Mouse (Mus musculus): ENCODE results near the gene Ints1. TPM values are rescaled to one million over a fixed set of nuclear protein-coding genes. Genes with fewer than 3 reads are reported as not detected.

The Ints1 gene
- polyA plus RNA-seq, 1 experiment from 2014 or later: 7.9 TPM

DNA sequence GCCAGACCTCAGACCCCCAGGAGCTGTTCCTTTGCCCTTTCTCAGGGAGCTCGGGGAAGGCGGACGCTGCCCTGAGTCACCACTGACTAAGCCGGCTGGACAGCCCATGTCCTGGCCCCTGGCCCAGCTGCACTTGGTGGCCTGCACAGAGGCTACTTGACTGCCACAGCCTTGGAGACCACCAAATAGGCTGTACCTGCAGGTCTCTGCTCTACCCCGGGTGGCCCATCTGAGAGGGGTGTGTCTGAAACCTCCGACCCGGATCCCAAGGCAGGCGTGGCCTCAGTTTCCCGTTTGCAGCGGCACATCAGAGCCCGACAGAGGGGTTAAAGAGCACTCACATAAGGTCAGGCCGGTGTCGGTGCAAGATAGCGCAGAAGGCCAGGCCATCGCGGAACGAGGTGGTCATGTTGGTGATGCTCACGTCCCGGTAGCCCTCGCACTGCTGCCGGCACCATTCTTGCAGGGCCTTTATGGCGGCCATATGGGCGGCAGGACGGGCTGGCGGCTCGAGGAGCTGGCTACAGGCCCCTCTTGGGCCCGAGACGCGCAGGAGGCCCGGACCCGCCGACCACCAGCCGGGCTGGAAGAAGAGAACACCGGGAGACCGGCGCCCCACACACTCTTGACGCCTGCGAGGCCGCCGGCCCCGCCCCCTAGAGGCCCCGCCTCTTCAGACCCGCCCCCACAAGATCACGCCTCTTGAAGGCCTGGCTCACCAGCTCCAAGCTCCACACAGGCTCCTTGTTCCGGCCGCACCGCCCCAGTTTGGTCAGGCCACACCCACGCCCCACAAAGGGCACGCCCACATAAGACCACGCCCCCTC, 39.6 kb downstream of the Ints1 start, which contains the start of gene Micall2:
Gene Micall2, minus strand, starts transcription at position 660 of the 827 bp plus-strand sequence.
- H3K9ac ChIP-seq (ENCODE audit: low read length): peak within 1 kb of the TSS; percentile 70
- DNase-seq (ENCODE audit: low spot score) (peak; percentile 99), ATAC-seq (ENCODE audit: low FRiP score, low TSS enrichment) (peak; percentile 88)
- no peaks in the 10 kb centered on the region for H3K36me3 ChIP-seq (ENCODE audit: control insufficient read depth, insufficient read depth, low read length)
- no peaks in the 10 kb centered on the region for H3K9me3 ChIP-seq (ENCODE audit: control insufficient read depth, low read length)
- peak within 1 kb of the TSS; percentile 93 for H3K27ac ChIP-seq (replicated peaks)
- H3K4me2 ChIP-seq (replicated peaks; ENCODE audit: low read depth): peak within 1 kb of the TSS; percentile 99
- TF ChIP-seq CTCF (IDR thresholded peaks at IDR 0.05; ENCODE audit: low read depth) (peak; percentile 4; the same call in 1 of the 2 replicates), EP300 (optimal IDR thresholded peaks at IDR 0.05) (no peak)
- peak within 1 kb of the TSS; percentile 61 for H3K4me3 ChIP-seq (ENCODE audit: low read depth, low read length)
- 2% methylated on average over 50 of the region's 50 CpGs for WGBS
- no peaks in the 10 kb centered on the region for H3K27me3 ChIP-seq (ENCODE audit: control insufficient read depth, insufficient read depth, low read length)
- peaks cover 10% of the 10 kb centered on the region for H3K4me1 ChIP-seq (replicated peaks; ENCODE audit: control insufficient read depth, insufficient read depth)

DNA sequence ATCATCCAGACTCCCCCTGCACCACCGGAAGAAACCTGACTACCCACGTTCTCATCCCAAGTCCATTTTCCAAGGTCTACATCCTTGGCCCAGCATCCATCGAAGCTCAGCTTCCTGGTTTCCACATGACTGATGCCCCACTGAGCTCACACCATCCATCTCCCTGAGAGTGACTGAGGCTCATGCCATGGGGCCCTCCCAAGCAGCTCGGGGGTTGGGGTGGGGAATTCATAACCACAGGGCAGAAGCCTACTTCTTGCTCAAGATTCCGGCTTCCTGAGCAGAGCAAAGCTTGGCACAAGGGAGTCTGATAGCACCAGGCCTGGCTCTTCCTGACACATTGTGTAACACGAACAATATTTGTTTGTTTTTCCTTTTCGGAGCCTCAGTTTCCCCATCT, 40.7 kb downstream of the Ints1 start:
- TF ChIP-seq CTCF (IDR thresholded peaks at IDR 0.05; ENCODE audit: low read depth) (no peak), EP300 (optimal IDR thresholded peaks at IDR 0.05) (no peak)
- Histone ChIP-seq H3K9ac (ENCODE audit: low read length) (peak overlapping the region; percentile 70; the same call in 1 of the 2 replicates), H3K27ac (replicated peaks) (peak overlapping the region; percentile 67)

GRCm38 (mm10) chr5:139734016-139734415, 41.5 kb downstream of the Ints1 start:
- TF ChIP-seq CTCF (IDR thresholded peaks at IDR 0.05; ENCODE audit: low read depth) (no peak), EP300 (optimal IDR thresholded peaks at IDR 0.05) (no peak)
- ATAC-seq (ENCODE audit: low FRiP score, low TSS enrichment): no peak
- H3K9ac ChIP-seq (ENCODE audit: low read length): no peak overlapping the region; the same call in 1 of the 2 replicates
- peak overlapping the region; percentile 99 for H3K4me2 ChIP-seq (replicated peaks; ENCODE audit: low read depth)
- H3K27ac ChIP-seq (replicated peaks): peak overlapping the region; percentile 67
- peaks cover 12% of the 10 kb centered on the region for H3K4me1 ChIP-seq (replicated peaks; ENCODE audit: control insufficient read depth, insufficient read depth)
- DNase-seq (ENCODE audit: low spot score): no peak
- no peaks in the 10 kb centered on the region for H3K36me3 ChIP-seq (ENCODE audit: control insufficient read depth, insufficient read depth, low read length)
- 40% methylated on average over 3 of the region's 3 CpGs for WGBS
- H3K27me3 ChIP-seq (ENCODE audit: control insufficient read depth, insufficient read depth, low read length): no peaks in the 10 kb centered on the region
- H3K4me3 ChIP-seq (ENCODE audit: low read depth, low read length): no peak overlapping the region
- H3K9me3 ChIP-seq (ENCODE audit: control insufficient read depth, low read length): no peaks in the 10 kb centered on the region

More for the DNA sequence above, 40.7 kb downstream of the Ints1 start:
- Histone ChIP-seq H3K27me3 (ENCODE audit: control insufficient read depth, insufficient read depth, low read length) (no peaks in the 10 kb centered on the region), H3K9me3 (ENCODE audit: control insufficient read depth, low read length) (no peaks in the 10 kb centered on the region), H3K4me1 (replicated peaks; ENCODE audit: control insufficient read depth, insufficient read depth) (peaks cover 12% of the 10 kb centered on the region), H3K36me3 (ENCODE audit: control insufficient read depth, insufficient read depth, low read length) (no peaks in the 10 kb centered on the region), H3K4me3 (ENCODE audit: low read depth, low read length) (peak overlapping the region; percentile 61), H3K4me2 (replicated peaks; ENCODE audit: low read depth) (peak overlapping the region; percentile 99)
- DNase-seq (ENCODE audit: low spot score): no peak
- no peak for ATAC-seq (ENCODE audit: low FRiP score, low TSS enrichment)
- WGBS: 60% methylated on average over 7 of the region's 7 CpGs

DNA sequence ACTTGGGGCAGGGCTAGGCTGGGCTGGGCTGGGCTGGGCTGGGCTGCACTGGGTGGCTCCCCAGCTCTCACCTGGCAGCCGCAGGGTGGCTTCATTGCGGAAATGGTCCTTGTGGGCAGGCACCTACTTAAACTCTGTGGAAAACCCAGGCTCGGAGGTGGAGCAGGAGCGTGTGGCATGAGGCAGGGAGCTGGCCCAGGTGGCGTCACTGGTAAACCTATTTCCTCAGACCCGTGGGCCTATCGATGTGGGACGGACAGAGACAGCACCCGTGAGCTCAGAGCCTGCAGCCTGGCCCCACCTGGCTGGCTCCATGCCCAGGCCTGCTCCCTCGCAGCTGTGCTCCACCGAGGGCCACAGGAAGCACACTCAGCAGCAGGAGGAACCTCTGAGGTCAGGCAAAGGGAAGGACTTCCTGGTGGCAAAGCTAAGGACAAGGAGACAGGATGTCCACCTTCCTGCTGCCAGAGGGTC, 42.8 kb downstream of the Ints1 start:
- no peak overlapping the region for H3K9ac ChIP-seq (ENCODE audit: low read length)

DNA sequence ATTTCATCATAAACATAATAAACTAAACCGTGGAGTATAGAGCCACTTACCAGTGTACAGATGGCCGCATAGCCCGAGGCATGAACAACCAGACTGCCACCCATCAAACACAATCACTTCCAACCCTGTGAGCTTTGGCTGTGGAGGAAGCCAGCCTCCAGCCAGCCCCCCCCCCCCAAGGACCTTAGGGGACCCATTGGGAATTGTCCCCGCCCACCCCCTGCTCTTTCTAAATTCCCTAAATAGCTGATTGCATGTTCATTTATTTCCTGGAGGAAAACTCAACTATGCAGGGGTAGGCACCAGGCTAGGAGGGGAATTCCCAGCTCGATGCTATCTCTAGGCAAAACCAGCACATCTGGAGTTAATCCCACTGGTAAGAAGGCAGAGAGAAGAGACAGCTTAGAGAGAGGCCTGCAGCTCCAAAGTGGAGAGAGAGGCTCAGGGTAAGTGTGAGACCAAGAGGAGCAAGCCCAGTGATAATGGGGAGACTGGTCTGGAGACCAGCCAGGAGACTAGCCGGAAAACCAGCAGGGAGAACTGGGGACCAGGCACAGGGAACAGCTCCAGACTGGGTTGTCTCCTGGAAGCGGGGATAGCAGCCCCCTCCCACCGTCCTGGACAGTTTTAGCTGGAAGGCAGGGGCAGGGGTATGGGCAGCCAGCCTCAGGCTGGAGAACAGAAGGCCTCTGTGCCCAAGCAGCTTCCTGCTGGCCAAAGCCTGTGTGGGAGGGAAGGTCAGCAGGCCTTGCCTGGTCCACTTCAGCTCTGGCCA, 44.6 kb downstream of the Ints1 start:
- H3K36me3 ChIP-seq (ENCODE audit: control insufficient read depth, insufficient read depth, low read length): no peaks in the 10 kb centered on the region
- H3K4me1 ChIP-seq (replicated peaks; ENCODE audit: control insufficient read depth, insufficient read depth): peaks cover 9% of the 10 kb centered on the region
- no peaks in the 10 kb centered on the region for H3K9me3 ChIP-seq (ENCODE audit: control insufficient read depth, low read length)
- H3K27me3 ChIP-seq (ENCODE audit: control insufficient read depth, insufficient read depth, low read length): no peaks in the 10 kb centered on the region
- no peak overlapping the region for H3K4me3 ChIP-seq (ENCODE audit: low read depth, low read length)
- WGBS: 52% methylated on average over 8 of the region's 8 CpGs
- no peak for DNase-seq (ENCODE audit: low spot score)
- H3K9ac ChIP-seq (ENCODE audit: low read length): no peak overlapping the region
- ATAC-seq (ENCODE audit: low FRiP score, low TSS enrichment): no peak
- 0 out of 2 replicates have a peak overlapping the region, but pooled peaks have one; percentile 1 for H3K4me2 ChIP-seq (replicated peaks; ENCODE audit: low read depth)
- no peak for TF ChIP-seq EP300 (optimal IDR thresholded peaks at IDR 0.05)
- TF ChIP-seq CTCF (IDR thresholded peaks at IDR 0.05; ENCODE audit: low read depth): no peak
- H3K27ac ChIP-seq (replicated peaks): peak overlapping the region; percentile 67

More for the DNA sequence above, 42.8 kb downstream of the Ints1 start:
- peak overlapping the region; percentile 30 for H3K4me2 ChIP-seq (replicated peaks; ENCODE audit: low read depth)
- no peaks in the 10 kb centered on the region for H3K36me3 ChIP-seq (ENCODE audit: control insufficient read depth, insufficient read depth, low read length)
- H3K27me3 ChIP-seq (ENCODE audit: control insufficient read depth, insufficient read depth, low read length): no peaks in the 10 kb centered on the region
- H3K9me3 ChIP-seq (ENCODE audit: control insufficient read depth, low read length): no peaks in the 10 kb centered on the region
- peak; percentile 26; the same call in 1 of the 2 replicates for TF ChIP-seq CTCF (IDR thresholded peaks at IDR 0.05; ENCODE audit: low read depth)
- no peak for TF ChIP-seq EP300 (optimal IDR thresholded peaks at IDR 0.05)
- WGBS: 41% methylated on average over 11 of the region's 11 CpGs
- peaks cover 12% of the 10 kb centered on the region for H3K4me1 ChIP-seq (replicated peaks; ENCODE audit: control insufficient read depth, insufficient read depth)
- ATAC-seq (ENCODE audit: low FRiP score, low TSS enrichment) (peak; percentile 85), DNase-seq (ENCODE audit: low spot score) (peak; percentile 92)
- H3K27ac ChIP-seq (replicated peaks): peak overlapping the region; percentile 80
- H3K4me3 ChIP-seq (ENCODE audit: low read depth, low read length): no peak overlapping the region

Data from stomach, postnatal 0 days (tissue).